Mouse (Mus musculus) gonadal fat pad, adult 2 months (tissue): ENCODE data around the gene Rxrb. TPM values are rescaled to one million over a fixed set of nuclear protein-coding genes. Genes with fewer than 3 reads are reported as not detected.
"Not testable (repeated sequence)": the region's sequence is repeated elsewhere in the genome, so short reads cannot be mapped to it uniquely, and the experiment has no call there.

Experiments
- DNase-seq: peaks from one replicate; pipeline ENCODE4 v3.0.0-alpha.2; 2012; ENCODE audit warnings: low read depth
- polyA plus RNA-seq: library from polyadenylated mRNA; depleted of rRNA; stranded (reverse); fragments of >200 nt; gene quantifications from 2 replicates; pipeline ENCODE4 v1.2.3, GENCODE M21; 2012; rRNA removed

Gene Rxrb
- polyA plus RNA-seq, result 51.3 and 53.0 TPM in 2 replicates

DNA sequence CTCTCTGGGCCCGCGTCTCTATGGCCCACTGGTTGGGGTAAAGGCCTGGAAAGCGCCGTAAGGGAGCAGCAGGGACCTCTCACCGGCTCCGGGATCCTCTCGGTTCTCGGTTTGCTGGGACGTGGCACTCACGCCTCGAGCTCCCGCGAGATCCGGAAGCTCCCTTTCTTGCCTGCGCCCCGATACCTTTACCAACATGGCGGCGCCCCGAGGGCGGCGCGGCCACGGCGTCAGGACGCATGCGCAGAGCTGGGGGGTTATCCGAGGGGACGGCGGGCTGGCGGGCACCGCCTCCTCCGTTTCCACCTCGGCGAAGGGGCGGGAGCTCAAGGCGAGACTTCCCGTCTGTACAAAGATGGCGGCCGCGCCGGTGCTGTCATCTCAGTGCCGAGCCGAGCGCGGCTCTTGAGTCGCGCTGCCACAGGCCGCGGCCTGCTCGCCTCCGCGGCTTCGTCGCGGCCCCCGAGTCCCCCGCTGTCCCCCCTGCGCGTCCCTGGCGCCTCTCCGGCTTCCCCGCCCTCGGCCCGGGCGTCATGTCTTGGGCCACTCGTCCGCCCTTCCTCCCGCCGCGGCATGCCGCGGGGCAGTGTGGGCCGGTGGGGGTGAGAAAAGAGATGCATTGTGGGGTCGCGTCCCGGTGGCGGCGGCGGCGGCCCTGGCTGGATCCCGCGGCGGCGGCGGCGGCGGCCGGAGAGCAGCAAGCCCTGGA lies at the start of gene Rxrb, which contains the start of gene Slc39a7:
TSS of gene Rxrb (plus strand) at position 348 of the 709 bp plus-strand sequence.
TSS of gene Slc39a7 (minus strand) at position 218 of the 709 bp plus-strand sequence.
- DNase-seq, result peak; percentile 67

DNA sequence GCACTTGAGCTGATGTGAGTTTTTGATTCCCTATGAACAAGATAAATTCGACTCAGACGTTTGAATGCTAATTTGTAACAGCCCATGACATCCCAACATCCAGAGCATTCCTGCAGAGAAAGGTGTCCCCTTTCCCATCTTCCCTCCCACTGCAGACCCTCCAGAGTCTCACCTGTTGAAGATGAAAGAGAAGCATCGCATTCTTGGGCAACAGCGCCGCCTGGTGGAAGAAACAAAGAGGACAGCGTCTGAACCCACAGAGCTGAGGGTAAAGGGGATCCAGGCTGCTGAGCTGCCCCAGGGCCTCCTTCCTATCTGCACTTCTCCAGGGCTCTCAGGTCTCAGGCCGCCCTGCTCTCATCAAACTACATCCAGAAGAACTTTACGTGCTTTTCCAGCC lies 49.5 kb upstream of the Rxrb start:
- DNase-seq, result not testable (repeated sequence)

DNA sequence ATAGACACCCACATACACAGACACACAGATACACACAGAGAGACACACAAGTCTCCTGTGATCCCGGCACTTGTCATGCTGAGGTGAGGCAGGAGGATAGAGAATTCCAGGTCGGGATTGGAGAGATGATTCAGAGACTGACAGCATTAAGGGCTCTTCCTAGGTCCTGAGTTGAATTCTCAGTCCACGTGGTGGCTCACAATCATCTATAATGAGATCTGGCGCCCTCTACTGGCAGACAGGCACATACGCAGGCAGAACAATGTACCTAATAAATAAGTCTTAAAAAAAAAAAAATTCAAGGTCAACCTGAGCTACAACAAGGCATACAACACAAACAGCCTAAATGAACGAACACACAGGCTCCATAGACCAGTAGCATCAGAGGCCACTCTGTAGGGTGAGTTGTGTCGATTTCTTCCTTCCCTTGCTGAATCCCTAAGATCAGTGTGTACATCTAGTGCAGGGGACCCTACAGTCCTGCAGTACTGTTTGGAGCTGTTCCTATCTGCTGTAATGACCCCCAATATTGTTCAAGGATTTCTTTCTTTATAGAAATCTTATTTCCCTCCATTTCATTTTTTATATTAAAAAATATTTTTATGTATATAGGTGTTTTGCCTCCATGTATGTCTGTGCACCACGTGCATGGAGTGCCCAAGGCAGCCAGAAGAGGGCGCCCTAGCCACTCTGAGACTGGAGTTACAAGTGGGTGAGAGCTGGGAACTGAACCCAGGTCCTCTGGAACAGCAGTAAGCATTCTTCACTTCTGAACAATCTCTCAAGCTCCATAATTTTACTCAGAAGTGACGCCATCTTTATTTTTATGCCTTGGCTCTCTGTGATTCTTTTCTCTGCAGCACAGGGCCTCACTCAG lies 39.6 kb upstream of the Rxrb start:
- DNase-seq, result no peak

DNA sequence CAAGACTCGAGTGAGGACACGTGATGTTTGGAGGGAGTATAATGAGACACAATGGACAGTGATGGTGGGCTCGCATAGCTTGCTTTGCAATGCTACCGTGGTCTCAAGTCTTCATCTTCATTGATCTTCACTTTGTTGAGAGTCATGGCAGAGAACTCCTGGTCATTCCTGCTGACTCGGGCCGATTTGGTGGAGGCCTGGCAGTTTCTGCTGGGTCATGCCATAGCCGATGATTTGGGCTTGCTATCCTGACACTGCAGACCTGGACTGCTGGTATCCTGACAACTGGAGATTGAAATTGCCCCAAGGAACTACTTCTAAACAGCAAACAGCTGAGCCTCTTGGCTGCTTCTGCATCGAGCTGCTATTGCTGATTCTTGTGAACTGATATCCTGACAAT lies 36.7 kb upstream of the Rxrb start:
- DNase-seq, result no peak

DNA sequence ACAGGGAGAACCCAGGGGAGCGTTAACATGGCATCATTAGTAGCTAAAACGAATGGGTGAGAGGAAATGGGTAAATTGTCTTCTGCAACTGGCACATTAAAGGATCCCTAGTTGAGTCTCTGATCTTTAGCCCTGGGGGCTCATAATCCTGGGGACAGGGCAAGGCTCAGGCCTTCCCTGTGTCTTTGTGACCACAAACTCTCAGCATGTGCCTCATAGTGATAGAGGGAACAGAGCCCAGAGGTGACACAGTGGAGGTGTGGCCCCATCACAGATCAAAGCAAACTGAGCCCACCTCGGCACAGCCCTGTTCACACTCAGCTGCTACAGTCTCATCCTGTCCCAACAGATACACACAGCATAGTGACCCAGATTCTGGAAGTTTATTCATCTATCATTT lies 36.0 kb upstream of the Rxrb start:
- DNase-seq, result no peak

GRCm38 (mm10) chr17:33997025-33997424 lies 34.6 kb upstream of the Rxrb start:
- DNase-seq, result not testable (repeated sequence)

DNA sequence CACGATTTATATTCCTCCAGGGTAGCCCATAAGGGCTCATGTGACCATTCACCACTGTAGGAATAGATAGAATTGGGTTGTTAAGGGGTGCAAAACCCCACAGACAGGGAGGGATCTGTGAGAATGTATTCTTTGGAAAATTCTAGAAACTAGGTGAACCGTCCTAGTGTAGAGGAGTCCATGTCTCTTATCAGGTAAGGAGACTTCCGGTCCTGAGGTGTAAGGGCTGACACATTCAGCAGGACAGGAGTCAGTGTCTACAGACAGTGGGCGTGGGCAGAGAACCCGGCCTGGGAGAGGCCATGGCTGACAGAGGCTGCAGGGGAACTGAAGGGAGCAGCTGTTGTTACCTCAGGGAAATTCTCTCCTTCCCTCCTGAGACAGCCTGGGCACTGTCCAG lies 32.9 kb upstream of the Rxrb start:
- not testable (repeated sequence) for DNase-seq

DNA sequence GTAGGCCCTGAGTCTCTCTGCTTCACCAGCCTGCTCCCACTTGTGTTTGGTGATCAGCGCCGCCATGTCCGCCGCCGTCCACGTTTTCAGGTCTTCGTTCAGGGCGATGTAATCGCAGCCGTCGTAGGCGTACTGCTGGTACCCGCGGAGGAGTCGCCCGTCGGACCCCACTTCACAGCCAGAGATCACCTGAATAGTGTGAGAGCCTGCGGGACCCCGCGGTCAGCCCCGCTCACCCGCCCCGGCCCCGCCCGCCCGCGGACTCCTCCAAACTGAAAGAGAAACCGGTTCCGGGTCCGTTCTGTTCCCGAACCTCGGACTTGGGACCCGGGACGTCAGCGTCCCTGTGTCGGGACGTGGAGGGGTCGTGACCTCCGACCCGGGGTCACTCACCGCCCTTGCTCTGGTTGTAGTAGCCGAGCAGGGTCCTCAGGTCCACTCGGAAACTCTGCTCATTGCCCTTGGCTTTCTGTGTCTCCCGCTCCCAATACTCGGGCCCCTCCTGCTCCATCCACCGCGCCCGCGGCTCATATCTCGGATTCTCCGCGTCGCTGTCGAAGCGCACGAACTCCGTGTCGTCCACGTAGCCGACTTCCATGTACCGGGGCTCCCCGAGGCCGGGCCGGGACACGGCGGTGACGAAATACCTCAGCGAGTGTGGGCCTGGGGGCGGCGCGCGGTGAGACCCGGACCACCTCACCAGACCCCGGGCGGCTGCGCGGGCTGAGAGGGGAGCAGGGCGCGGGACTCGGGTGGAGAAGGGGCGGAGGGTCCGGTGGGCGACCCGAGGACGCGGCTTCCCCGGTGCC lies 32.1 kb upstream of the Rxrb start:
- no peak for DNase-seq

- peak; percentile 57 for DNase-seq
Measured at GRCm38 (mm10) chr17:34000150-34000537, 31.5 kb upstream of the Rxrb start, which contains the start of gene H2-K1. H2-K1 (minus strand) TSS chr17:34000347.

GRCm38 (mm10) chr17:34000796-34001195 lies 30.8 kb upstream of the Rxrb start:
- not testable (repeated sequence) for DNase-seq

DNA sequence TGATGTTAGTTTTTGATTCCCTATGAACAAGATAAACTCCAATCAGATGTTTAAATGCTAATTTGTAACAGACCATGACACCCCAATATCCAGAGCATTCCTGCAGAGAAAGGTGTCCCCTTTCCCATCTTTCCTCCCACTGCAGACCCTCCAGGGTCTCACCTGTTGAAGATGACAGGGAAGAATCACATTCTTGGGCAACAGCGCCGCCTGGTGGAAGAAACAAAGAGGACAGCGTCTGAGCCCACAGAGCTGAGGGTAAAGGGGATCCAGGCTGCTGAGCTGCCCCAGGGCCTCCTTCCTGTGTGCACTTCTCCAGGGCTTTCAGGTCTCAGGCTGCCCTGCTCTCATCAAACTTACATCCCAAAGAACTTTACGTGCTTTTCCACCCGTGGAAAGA lies 28.2 kb upstream of the Rxrb start:
- no peak for DNase-seq

- DNase-seq, result no peak
Measured at GRCm38 (mm10) chr17:34006570-34006969, 25.0 kb upstream of the Rxrb start.

- DNase-seq, result no peak
Measured at GRCm38 (mm10) chr17:34010156-34010555, 21.5 kb upstream of the Rxrb start.

GRCm38 (mm10) chr17:34013436-34013835 lies 18.2 kb upstream of the Rxrb start:
- DNase-seq, result no peak

DNA sequence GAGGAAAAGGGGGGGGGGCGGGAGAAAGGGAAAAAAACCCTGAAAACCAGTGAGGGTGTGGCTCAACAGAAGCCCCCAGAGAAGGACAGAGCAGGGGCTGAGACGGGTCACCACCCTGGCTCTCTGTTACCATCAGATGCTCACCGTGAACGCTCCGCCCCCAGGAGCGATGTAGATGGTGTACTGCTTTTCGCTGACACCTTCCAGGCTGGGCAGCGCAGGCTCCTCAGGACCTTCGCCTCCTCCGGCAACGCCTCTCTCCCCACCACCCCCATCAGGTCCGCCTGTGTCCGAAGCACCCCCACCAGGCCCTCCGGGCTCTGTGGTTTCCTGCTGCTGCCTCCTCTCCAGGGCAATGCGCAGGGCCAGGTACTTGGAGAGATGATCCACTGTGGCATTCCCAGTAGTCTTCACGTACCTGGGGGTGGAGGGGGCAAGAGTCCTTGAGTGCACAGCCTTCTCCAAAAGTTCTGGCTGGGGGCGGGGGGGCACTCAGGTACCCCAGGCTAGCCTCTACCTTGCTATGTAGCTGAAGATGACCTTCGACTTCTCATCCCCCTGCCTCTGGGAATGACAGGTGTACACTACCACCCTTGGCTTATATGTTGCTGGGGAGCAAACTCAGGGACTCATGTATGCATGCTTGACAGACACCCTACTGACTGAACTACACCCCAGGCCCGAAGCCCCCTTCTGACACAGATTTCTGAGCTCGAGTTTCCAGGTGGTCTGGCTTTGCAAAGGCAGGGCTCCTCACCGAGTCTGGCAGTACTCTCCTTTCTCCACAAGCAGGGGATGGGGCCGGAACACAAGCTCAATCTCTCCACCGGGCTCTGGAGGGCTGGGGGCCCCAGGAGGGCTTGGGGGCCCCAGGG lies 9.8 kb upstream of the Rxrb start:
- DNase-seq, result no peak

DNA sequence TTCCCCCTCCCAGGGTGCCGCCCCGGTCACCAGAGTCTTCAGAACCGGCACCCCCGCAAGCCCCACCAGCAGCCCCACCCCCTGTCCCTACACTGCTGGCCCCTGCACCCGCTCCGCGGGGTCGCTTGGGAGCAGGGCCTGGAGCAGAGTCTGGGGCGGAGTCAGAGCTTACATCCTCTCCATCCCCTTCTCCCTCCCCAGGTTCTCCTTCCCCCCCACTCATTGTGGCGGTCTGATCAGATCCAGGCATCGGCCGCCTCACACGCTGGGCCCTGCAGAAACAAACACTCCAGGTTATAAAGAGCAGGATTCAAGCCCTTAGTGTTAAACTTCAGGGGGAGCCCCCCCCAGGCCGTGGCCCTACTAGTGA lies 9.2 kb upstream of the Rxrb start:
- DNase-seq, result no peak

GRCm38 (mm10) chr17:34022987-34023386 lies 8.6 kb upstream of the Rxrb start:
- DNase-seq, result no peak

DNA sequence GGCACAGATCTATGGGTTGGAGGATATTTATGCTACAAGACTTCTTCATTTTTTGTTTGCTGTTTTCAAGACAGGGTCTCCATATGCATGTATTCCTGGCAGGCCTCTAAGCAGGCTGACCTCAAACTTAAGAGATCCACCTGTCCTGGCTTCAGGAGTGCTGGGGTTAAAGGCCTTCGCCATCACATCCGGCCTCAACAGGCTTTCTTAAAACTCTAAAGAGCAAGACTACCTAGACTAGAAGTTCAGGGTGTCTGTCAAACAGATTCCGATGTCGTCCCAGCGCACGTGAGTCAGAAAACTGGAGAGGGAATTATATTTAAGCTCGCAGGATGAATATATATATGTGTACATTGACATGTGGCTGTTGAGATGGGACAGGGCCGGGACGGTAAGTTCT lies 7.9 kb upstream of the Rxrb start:
- no peak for DNase-seq

DNA sequence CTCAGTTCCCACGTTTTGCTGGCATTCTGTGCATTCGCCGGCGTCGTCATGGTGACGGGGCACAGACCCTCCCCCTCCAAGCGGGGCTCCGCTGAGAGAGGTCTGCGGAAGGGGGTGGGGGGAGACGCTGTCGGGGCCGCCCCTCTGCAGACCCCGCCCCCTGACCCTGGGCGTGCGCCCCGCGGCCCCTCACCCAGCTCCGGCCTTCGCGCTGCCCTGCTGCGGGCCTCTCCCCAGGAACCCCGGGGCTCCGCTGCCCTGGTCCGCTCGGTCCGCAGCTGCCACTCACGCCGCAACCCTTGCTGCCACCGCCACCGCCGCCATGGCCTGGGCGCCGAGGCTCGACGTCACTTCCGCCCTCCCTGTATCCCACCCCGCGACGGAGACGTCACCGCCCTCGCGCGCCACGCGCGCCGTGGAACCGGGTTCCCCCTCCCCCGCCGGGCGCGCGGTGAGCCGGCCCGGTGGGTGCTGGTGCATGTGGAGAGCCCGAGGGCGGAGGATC lies 7.2 kb upstream of the Rxrb start, which contains the start of gene Ring1:
TSS of gene Ring1 (minus strand) at position 364 of the 505 bp plus-strand sequence.
- DNase-seq, result no peak

- DNase-seq, result no peak
Measured at GRCm38 (mm10) chr17:34024861-34025755, 6.5 kb upstream of the Rxrb start.
